Mouse (Mus musculus) lung, postnatal 10 days (tissue): ENCODE data around the gene Il19.

Experiments
- DNase-seq: peaks from one replicate; pipeline ENCODE4 v3.0.0; 2021

Il19 gene

GRCm38 (mm10) chr1:130940065-130940687 is at the start of gene Il19:
Il19 (minus strand) TSS chr1:130940115.
- no peak for DNase-seq

- no peak for DNase-seq
Measured at GRCm38 (mm10) chr1:130989331-130989730, 49.4 kb upstream of the Il19 start.

GRCm38 (mm10) chr1:130987418-130987817 is 47.5 kb upstream of the Il19 start:
- DNase-seq, result no peak

- DNase-seq, result no peak
Measured at GRCm38 (mm10) chr1:130987001-130987400, 47.1 kb upstream of the Il19 start.

- no peak for DNase-seq
Measured at GRCm38 (mm10) chr1:130984441-130984840, 44.5 kb upstream of the Il19 start.

GRCm38 (mm10) chr1:130979455-130979854 is 39.5 kb upstream of the Il19 start:
- peak; percentile 56 for DNase-seq

GRCm38 (mm10) chr1:130963891-130964290 is 24.0 kb upstream of the Il19 start:
- peak; percentile 24 for DNase-seq

GRCm38 (mm10) chr1:130946920-130947319 is 7.0 kb upstream of the Il19 start:
- DNase-seq, result no peak

- peak; percentile 10 for DNase-seq
Measured at GRCm38 (mm10) chr1:130941801-130942200, 1.9 kb upstream of the Il19 start.

GRCm38 (mm10) chr1:130938192-130938591 is 1.7 kb downstream of the Il19 start:
- no peak for DNase-seq

GRCm38 (mm10) chr1:130937170-130937569 is 2.7 kb downstream of the Il19 start:
- no peak for DNase-seq

GRCm38 (mm10) chr1:130936351-130936750 is 3.6 kb downstream of the Il19 start:
- DNase-seq, result no peak

- DNase-seq, result no peak
Measured at GRCm38 (mm10) chr1:130926484-130926883, 13.4 kb downstream of the Il19 start.

GRCm38 (mm10) chr1:130918323-130918980 is 21.5 kb downstream of the Il19 start:
- no peak for DNase-seq

- no peak for DNase-seq
Measured at GRCm38 (mm10) chr1:130911401-130912010, 28.4 kb downstream of the Il19 start, which contains the start of gene Il20. Il20 (minus strand) TSS chr1:130911451.

GRCm38 (mm10) chr1:130902505-130902904 is 37.4 kb downstream of the Il19 start:
- DNase-seq, result no peak

- DNase-seq, result no peak
Measured at GRCm38 (mm10) chr1:130894468-130894867, 45.4 kb downstream of the Il19 start.

GRCm38 (mm10) chr1:130893329-130894040 is 46.4 kb downstream of the Il19 start:
- DNase-seq, result no peak

GRCm38 (mm10) chr1:130892446-130892845 is 47.5 kb downstream of the Il19 start:
- DNase-seq, result no peak

- DNase-seq, result no peak
Measured at GRCm38 (mm10) chr1:130887354-130887753, 52.6 kb downstream of the Il19 start, which contains the start of gene Il24. Il24 (minus strand) TSS chr1:130887454.

- DNase-seq, result no peak
Measured at GRCm38 (mm10) chr1:130883146-130883545, 56.8 kb downstream of the Il19 start.
